Mouse (Mus musculus): ENCODE data around the gene Gapdh.

GRCm38 (mm10) chr6:125179601-125180000, 13.3 kb upstream of the Gapdh start:
- no peak for TF ChIP-seq EP300 (IDR thresholded peaks at IDR 0.05; ENCODE audit: low read depth)
- TF ChIP-seq CTCF (IDR thresholded peaks at IDR 0.05; ENCODE audit: low read depth): no peak
